Mouse (Mus musculus): ENCODE data around the gene Plin5. TPM values are rescaled to one million over a fixed set of nuclear protein-coding genes. Genes with fewer than 3 reads are reported as not detected.

The Plin5 gene
- not detected for polyA plus RNA-seq (2015; fragmentation: Illumina TruSeq; extraction: RNeasy Lipid Tissue Mini Kit (QIAGEN cat#74804); ENCODE audit: insufficient read depth, low read depth, low replicate concordance)

DNA sequence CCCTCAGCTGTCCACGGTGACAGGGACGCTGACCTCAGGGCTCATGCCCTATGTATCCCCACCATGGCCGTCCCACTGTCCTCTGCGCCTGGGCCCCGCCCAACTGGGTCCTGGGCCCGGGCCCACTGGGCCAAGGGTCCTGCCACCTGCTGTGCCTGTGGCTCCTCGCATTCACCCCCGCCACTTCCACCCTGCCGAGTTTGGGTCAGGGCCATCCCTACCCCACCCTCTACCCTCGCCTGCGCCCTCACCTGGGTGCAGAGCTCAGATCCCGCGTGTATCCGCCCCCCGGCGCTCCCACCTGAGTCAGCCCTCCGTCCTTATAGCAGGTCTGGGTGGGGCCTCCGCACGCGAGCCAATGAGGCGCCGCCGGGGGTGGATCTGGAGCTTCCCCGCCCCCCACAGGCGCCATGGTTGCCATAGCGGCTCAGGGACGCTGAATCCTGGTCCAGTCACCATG, at the start of gene Plin5:
Plin5 (minus strand) TSS at position 346 of the 460 bp plus-strand sequence.

DNA sequence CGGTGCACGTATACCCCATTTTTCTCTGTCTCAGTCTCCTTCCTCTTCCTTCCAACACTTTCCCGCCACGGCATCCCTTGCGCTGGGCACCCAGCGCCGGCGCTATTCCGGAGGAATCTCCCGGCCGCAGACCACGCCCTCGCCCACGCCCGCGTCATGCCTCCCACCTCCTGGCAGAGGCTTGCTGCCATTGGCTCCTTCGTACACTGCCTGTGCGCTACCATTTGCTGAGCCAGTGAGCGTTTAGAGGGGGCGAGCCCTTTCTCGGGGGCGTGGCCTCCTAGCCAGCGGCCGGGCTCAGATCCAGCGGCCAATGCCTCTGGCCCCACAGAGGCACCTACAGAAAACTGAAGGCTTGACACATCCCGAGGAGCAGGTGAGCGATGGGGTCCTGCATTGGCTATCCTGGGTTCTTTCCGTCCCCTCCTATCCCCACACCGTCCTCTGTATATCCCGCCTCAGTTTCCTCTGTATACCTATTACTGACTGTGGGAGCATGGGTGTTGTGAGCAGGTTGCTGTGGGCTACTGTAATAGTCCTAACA, 44.9 kb upstream of the Plin5 start, which contains the start of gene Tnfaip8l1:
Tnfaip8l1 (plus strand) TSS at position 247 of the 544 bp plus-strand sequence.

DNA sequence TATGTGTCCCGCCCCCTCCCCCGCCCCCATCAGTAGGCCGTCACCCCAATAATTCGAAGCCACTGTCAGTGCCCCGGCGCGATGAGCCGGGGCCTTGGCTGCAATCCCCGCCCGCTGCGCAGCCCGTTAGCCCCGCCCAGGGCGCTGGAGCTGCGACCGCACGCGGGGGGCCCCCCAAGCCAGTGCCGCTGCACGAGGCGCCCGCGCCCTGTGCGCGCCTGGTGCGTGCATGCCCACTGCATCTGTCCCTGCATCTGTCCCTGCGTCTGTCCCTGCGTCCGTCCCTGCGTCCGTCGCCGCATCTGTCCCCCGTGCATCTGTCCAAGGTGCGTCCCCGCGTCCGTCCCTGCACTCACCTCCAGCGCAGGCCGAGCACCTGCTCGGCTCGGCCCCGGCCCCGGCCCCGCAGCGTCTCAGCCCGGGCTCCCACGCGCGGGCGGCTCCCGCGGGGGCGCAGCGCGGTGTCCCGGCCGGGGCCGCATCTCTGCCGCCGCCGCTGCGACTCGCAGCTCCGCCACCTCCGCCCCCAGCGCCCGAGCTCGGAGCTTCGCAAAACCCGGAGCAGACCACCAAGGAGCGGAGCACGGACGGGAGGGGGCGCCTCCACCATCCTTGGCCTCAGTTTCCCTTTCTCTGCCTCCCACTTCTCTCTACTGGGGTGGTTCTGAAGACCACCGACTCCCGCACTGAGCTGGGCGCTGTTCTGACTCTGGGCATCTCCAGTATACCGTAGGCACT, 22.6 kb upstream of the Plin5 start, which contains the start of gene Sema6b:
Sema6b (minus strand) TSS at position 486 of the 738 bp plus-strand sequence.

GRCm38 (mm10) chr17:56121826-56122225, 4.4 kb upstream of the Plin5 start, which contains the start of gene Lrg1:
Gene Lrg1 (minus strand): TSS chr17:56122001.

GRCm38 (mm10) chr17:56109219-56110051, 8.0 kb downstream of the Plin5 start, which contains the start of gene Plin4:
Gene Plin4 (minus strand): TSS chr17:56109803.

DNA sequence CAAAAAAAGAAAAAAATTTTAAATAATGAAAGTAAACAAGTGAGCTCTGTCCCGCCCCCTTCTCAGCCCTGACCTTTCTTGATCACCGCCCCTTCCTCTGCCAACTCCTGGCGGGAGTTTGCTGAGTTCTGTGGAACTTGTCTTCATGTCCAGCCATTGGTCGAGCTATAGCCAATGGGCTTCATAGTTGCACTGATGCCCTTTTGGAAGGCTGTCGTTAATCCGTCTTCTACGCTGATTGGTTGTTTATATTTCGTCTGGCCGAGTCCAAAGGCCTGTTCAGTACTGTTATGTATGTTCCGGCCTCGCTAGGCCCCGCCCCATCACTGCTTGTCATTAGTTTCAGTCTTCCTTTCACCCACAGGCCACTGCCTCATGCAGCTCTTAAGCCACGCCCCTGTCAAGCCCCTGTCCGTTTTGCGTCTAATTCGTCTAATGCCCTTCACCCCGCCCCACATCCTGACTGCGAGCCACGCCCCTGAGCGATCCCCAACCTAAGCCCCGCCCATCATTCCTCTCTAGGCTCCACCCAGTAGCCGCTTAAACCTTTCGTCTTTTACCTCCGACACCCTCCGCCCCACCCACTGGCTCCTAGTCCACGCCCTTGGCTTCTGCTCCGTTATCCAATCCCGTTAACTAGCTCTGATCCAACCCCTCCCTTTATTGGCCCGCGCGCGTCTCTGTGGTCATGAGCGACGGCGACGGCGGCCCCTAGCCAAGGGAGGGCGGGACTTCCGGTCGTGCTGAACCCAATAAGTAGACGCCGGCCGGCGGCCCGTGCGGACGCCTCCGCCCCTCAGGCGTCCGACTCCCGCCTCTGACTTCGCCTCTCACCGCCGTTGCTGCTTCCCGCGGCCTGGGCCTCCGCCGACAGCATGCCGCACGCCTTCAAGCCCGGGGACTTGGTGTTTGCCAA, 38.3 kb downstream of the Plin5 start, which contains the start of gene Hdgfl2:
Hdgfl2 (plus strand) TSS at position 755 of the 916 bp plus-strand sequence.

DNA sequence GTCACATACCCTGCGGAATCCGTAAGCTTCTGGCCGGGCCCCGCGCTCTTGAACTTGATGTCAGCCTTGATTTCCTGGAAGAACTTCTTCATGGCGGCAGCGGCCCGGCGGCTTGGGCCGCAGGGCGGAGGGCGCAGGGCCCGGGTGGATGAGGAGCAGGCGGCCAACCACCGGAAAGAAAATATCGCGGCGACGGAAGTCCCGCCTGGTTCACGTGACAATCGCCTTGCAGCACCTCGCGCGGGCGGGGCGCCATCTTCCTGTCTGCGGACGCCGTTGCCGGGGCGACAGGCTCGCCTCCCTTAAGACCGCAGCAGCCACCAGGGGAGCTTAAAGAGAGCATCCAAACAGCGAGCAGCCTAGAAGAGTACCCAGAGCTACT, 42.6 kb downstream of the Plin5 start, which contains the start of gene Ubxn6:
Ubxn6 (minus strand) TSS at position 202 of the 382 bp plus-strand sequence.

Other genes with a start within 250 kb of the Plin5 start
- 2.2 TPM for gene Zfp119a, start 238.7 kb downstream of the Plin5 start, polyA plus RNA-seq (2015; fragmentation: Illumina TruSeq; extraction: RNeasy Lipid Tissue Mini Kit (QIAGEN cat#74804); ENCODE audit: insufficient read depth, low read depth, low replicate concordance)
- 2.6 TPM for gene Zfp959, start 225.5 kb downstream of the Plin5 start, polyA plus RNA-seq (2015; fragmentation: Illumina TruSeq; extraction: RNeasy Lipid Tissue Mini Kit (QIAGEN cat#74804); ENCODE audit: insufficient read depth, low read depth, low replicate concordance)
- gene Zfp119b, start 168.1 kb downstream of the Plin5 start, polyA plus RNA-seq (2015; fragmentation: Illumina TruSeq; extraction: RNeasy Lipid Tissue Mini Kit (QIAGEN cat#74804); ENCODE audit: insufficient read depth, low read depth, low replicate concordance) = 1.7 TPM
- gene Ebi3, start 165.0 kb downstream of the Plin5 start, polyA plus RNA-seq (2015; fragmentation: Illumina TruSeq; extraction: RNeasy Lipid Tissue Mini Kit (QIAGEN cat#74804); ENCODE audit: insufficient read depth, low read depth, low replicate concordance) = 1.3 TPM
- 2.3 TPM for gene Yju2, start 158.5 kb downstream of the Plin5 start, polyA plus RNA-seq (2015; fragmentation: Illumina TruSeq; extraction: RNeasy Lipid Tissue Mini Kit (QIAGEN cat#74804); ENCODE audit: insufficient read depth, low read depth, low replicate concordance)
- not detected for gene Shd, start 147.1 kb downstream of the Plin5 start, polyA plus RNA-seq (2015; fragmentation: Illumina TruSeq; extraction: RNeasy Lipid Tissue Mini Kit (QIAGEN cat#74804); ENCODE audit: insufficient read depth, low read depth, low replicate concordance)
- gene Fsd1, start 131.1 kb downstream of the Plin5 start, polyA plus RNA-seq (2015; fragmentation: Illumina TruSeq; extraction: RNeasy Lipid Tissue Mini Kit (QIAGEN cat#74804); ENCODE audit: insufficient read depth, low read depth, low replicate concordance) = not detected
- 20.6 TPM for gene Stap2, start 112.0 kb downstream of the Plin5 start, polyA plus RNA-seq (2015; fragmentation: Illumina TruSeq; extraction: RNeasy Lipid Tissue Mini Kit (QIAGEN cat#74804); ENCODE audit: insufficient read depth, low read depth, low replicate concordance)
- 24.6 TPM for gene Mpnd, start 111.9 kb downstream of the Plin5 start, polyA plus RNA-seq (2015; fragmentation: Illumina TruSeq; extraction: RNeasy Lipid Tissue Mini Kit (QIAGEN cat#74804); ENCODE audit: insufficient read depth, low read depth, low replicate concordance)
- gene Sh3gl1, start 81.0 kb downstream of the Plin5 start, polyA plus RNA-seq (2015; fragmentation: Illumina TruSeq; extraction: RNeasy Lipid Tissue Mini Kit (QIAGEN cat#74804); ENCODE audit: insufficient read depth, low read depth, low replicate concordance) = 16.3 TPM
- 0.18 TPM for gene Chaf1a, start 77.2 kb downstream of the Plin5 start, polyA plus RNA-seq (2015; fragmentation: Illumina TruSeq; extraction: RNeasy Lipid Tissue Mini Kit (QIAGEN cat#74804); ENCODE audit: insufficient read depth, low read depth, low replicate concordance)
- gene Ubxn6, start 42.6 kb downstream of the Plin5 start, polyA plus RNA-seq (2015; fragmentation: Illumina TruSeq; extraction: RNeasy Lipid Tissue Mini Kit (QIAGEN cat#74804); ENCODE audit: insufficient read depth, low read depth, low replicate concordance) = 13.3 TPM
- gene Hdgfl2, start 38.0 kb downstream of the Plin5 start, polyA plus RNA-seq (2015; fragmentation: Illumina TruSeq; extraction: RNeasy Lipid Tissue Mini Kit (QIAGEN cat#74804); ENCODE audit: insufficient read depth, low read depth, low replicate concordance) = 60.5 TPM
- gene Plin4, start 7.8 kb downstream of the Plin5 start, polyA plus RNA-seq (2015; fragmentation: Illumina TruSeq; extraction: RNeasy Lipid Tissue Mini Kit (QIAGEN cat#74804); ENCODE audit: insufficient read depth, low read depth, low replicate concordance) = 5.1 TPM
- 8.8 TPM for gene Lrg1, start 4.4 kb upstream of the Plin5 start, polyA plus RNA-seq (2015; fragmentation: Illumina TruSeq; extraction: RNeasy Lipid Tissue Mini Kit (QIAGEN cat#74804); ENCODE audit: insufficient read depth, low read depth, low replicate concordance)
- gene Sema6b, start 22.7 kb upstream of the Plin5 start, polyA plus RNA-seq (2015; fragmentation: Illumina TruSeq; extraction: RNeasy Lipid Tissue Mini Kit (QIAGEN cat#74804); ENCODE audit: insufficient read depth, low read depth, low replicate concordance) = 3.3 TPM
- gene Tnfaip8l1, start 44.9 kb upstream of the Plin5 start, polyA plus RNA-seq (2015; fragmentation: Illumina TruSeq; extraction: RNeasy Lipid Tissue Mini Kit (QIAGEN cat#74804); ENCODE audit: insufficient read depth, low read depth, low replicate concordance) = 0.44 TPM
- 25.8 TPM for gene Mydgf, start 66.3 kb upstream of the Plin5 start, polyA plus RNA-seq (2015; fragmentation: Illumina TruSeq; extraction: RNeasy Lipid Tissue Mini Kit (QIAGEN cat#74804); ENCODE audit: insufficient read depth, low read depth, low replicate concordance)
- 13.7 TPM for gene Dpp9, start 101.3 kb upstream of the Plin5 start, polyA plus RNA-seq (2015; fragmentation: Illumina TruSeq; extraction: RNeasy Lipid Tissue Mini Kit (QIAGEN cat#74804); ENCODE audit: insufficient read depth, low read depth, low replicate concordance)
- 6.3 TPM for gene Fem1a, start 139.2 kb upstream of the Plin5 start, polyA plus RNA-seq (2015; fragmentation: Illumina TruSeq; extraction: RNeasy Lipid Tissue Mini Kit (QIAGEN cat#74804); ENCODE audit: insufficient read depth, low read depth, low replicate concordance)
- gene Ticam1, start 159.2 kb upstream of the Plin5 start, polyA plus RNA-seq (2015; fragmentation: Illumina TruSeq; extraction: RNeasy Lipid Tissue Mini Kit (QIAGEN cat#74804); ENCODE audit: insufficient read depth, low read depth, low replicate concordance) = 3.3 TPM
- 7.7 TPM for gene Plin3, start 175.3 kb upstream of the Plin5 start, polyA plus RNA-seq (2015; fragmentation: Illumina TruSeq; extraction: RNeasy Lipid Tissue Mini Kit (QIAGEN cat#74804); ENCODE audit: insufficient read depth, low read depth, low replicate concordance)
- gene Arrdc5, start 182.7 kb upstream of the Plin5 start, polyA plus RNA-seq (2015; fragmentation: Illumina TruSeq; extraction: RNeasy Lipid Tissue Mini Kit (QIAGEN cat#74804); ENCODE audit: insufficient read depth, low read depth, low replicate concordance) = not detected
- 0.39 TPM for gene Uhrf1, start 185.7 kb upstream of the Plin5 start, polyA plus RNA-seq (2015; fragmentation: Illumina TruSeq; extraction: RNeasy Lipid Tissue Mini Kit (QIAGEN cat#74804); ENCODE audit: insufficient read depth, low read depth, low replicate concordance)
- gene Kdm4b, start 208.5 kb upstream of the Plin5 start, polyA plus RNA-seq (2015; fragmentation: Illumina TruSeq; extraction: RNeasy Lipid Tissue Mini Kit (QIAGEN cat#74804); ENCODE audit: insufficient read depth, low read depth, low replicate concordance) = 7.8 TPM